Mouse (Mus musculus) hindbrain, embryonic 10.5 days (tissue): ENCODE results near the gene Ackr2. TPM values are rescaled to one million over a fixed set of nuclear protein-coding genes. Genes with fewer than 3 reads are reported as not detected.

Experiments
- DNase-seq: peaks from one replicate; pipeline ENCODE4 v3.0.0-alpha.2; 2017; ENCODE audit warnings: low spot score
- H3K27ac ChIP-seq: fragments of 300-500 bp; sonication (generic); 2 replicates; pipeline ENCODE4 v1.5.1; 2016; ENCODE audit warnings: mild to moderate bottlenecking, moderate library complexity
- H3K27me3 ChIP-seq: fragments of 300-500 bp; sonication (generic); 2 replicates; pipeline ENCODE4 v1.6.1; 2016; ENCODE audit warnings: mild to moderate bottlenecking; ENCODE audit not compliant: poor library complexity, insufficient read depth, severe bottlenecking
- H3K36me3 ChIP-seq: fragments of 300-500 bp; sonication (generic); 2 replicates; pipeline ENCODE4 v1.6.1; 2016; ENCODE audit warnings: mild to moderate bottlenecking, moderate library complexity
- H3K4me1 ChIP-seq: fragments of 300-500 bp; sonication (generic); replicated peaks from 2 replicates; pipeline ENCODE4 v1.6.1; 2016; ENCODE audit warnings: mild to moderate bottlenecking
- H3K4me3 ChIP-seq: fragments of 300-500 bp; sonication (generic); 2 replicates; pipeline ENCODE4 v1.5.1; 2016; ENCODE audit warnings: mild to moderate bottlenecking, moderate library complexity
- H3K9me3 ChIP-seq: fragments of 300-500 bp; sonication (generic); 2 replicates; pipeline ENCODE4 v1.6.1; 2016; ENCODE audit warnings: mild to moderate bottlenecking, moderate library complexity
- WGBS: fragments of 180-500 bp; shearing (Covaris S2); methylation state at CpG from one replicate; pipeline ENCODE4 v1.1.7; 2016; 5-methylcytosine and 5-hydroxymethylcytosine counted together
- polyA plus RNA-seq: library from polyadenylated mRNA; unstranded; fragments of >200 nt; fragmentation: Nextera tagmentation; extraction: Ambion mirVana; gene quantifications from 2 replicates; pipeline ENCODE4 v1.2.1, GENCODE M21; 2016

Ackr2 gene
- polyA plus RNA-seq, 1 experiment from 2014 or later, result 0.89 TPM

- no peaks in the 10 kb centered on the region for H3K36me3 ChIP-seq
- DNase-seq, result no peak
- 81% methylated on average over 6 of the region's 6 CpGs for whole genome bisulfite sequencing
- H3K4me3 ChIP-seq, result no peak overlapping the region
- no peaks in the 10 kb centered on the region for H3K27me3 ChIP-seq
- H3K9me3 ChIP-seq, result no peaks in the 10 kb centered on the region
- H3K27ac ChIP-seq, result no peak overlapping the region
- H3K4me1 ChIP-seq, result no peaks in the 10 kb centered on the region
Observed at GRCm38 (mm10) chr9:121909635-121910034, 11.5 kb downstream of the Ackr2 start.

DNA sequence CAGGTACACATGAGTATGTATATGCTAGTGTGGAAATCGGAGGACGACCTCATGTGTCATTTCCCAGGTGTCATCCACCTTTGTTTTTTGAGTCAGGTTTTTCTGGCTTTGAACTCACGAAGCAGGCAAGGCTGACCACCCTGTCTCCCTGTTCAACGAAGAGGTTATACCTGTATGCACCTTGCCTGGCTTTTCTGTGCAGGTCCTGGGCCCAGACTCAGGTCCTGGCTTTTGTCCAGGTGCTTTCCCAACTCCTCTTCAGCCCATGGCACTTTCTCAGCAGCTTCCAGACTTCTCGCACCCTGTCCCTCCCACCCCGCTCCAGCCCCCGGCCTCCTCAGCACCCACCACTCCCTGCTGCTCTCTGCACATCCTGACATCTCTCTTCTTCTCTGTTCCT lies 13.0 kb downstream of the Ackr2 start:
- Histone ChIP-seq H3K27me3 (no peaks in the 10 kb centered on the region), H3K4me1 (no peaks in the 10 kb centered on the region), H3K4me3 (no peak overlapping the region), H3K9me3 (no peaks in the 10 kb centered on the region), H3K27ac (no peak overlapping the region), H3K36me3 (no peaks in the 10 kb centered on the region)
- 89% methylated on average over 7 of the region's 7 CpGs for WGBS
- DNase-seq, result no peak

GRCm38 (mm10) chr9:121912786-121913185 lies 14.6 kb downstream of the Ackr2 start:
- Histone ChIP-seq H3K4me3 (no peak overlapping the region), H3K27ac (no peak overlapping the region), H3K27me3 (no peaks in the 10 kb centered on the region), H3K36me3 (no peaks in the 10 kb centered on the region), H3K9me3 (no peaks in the 10 kb centered on the region), H3K4me1 (0 out of 2 replicates have a peak, but pooled peaks cover under 1% of the 10 kb centered on the region)
- 86% methylated on average over 4 of the region's 4 CpGs for WGBS
- no peak for DNase-seq

- H3K4me1 ChIP-seq, result 0 out of 2 replicates have a peak, but pooled peaks cover 3% of the 10 kb centered on the region
- no peak for DNase-seq
- no peaks in the 10 kb centered on the region for H3K9me3 ChIP-seq
- no peak overlapping the region for H3K4me3 ChIP-seq
- no peak overlapping the region for H3K27ac ChIP-seq
- WGBS, result 88% methylated on average over 8 of the region's 8 CpGs
- H3K36me3 ChIP-seq, result no peaks in the 10 kb centered on the region
- H3K27me3 ChIP-seq, result no peaks in the 10 kb centered on the region
Observed at GRCm38 (mm10) chr9:121914226-121914757, 16.1 kb downstream of the Ackr2 start.

- no peak overlapping the region for H3K27ac ChIP-seq
- H3K27me3 ChIP-seq, result no peaks in the 10 kb centered on the region
- H3K4me1 ChIP-seq, result 0 out of 2 replicates have a peak, but pooled peaks cover 3% of the 10 kb centered on the region
- H3K36me3 ChIP-seq, result no peaks in the 10 kb centered on the region
- DNase-seq, result no peak
- 93% methylated on average over 10 of the region's 10 CpGs for WGBS
- no peak overlapping the region for H3K4me3 ChIP-seq
- H3K9me3 ChIP-seq, result no peaks in the 10 kb centered on the region
Observed at GRCm38 (mm10) chr9:121915056-121915455, 16.9 kb downstream of the Ackr2 start.

- Histone ChIP-seq H3K27ac (no peak within 1 kb of the TSS), H3K4me1 (0 out of 2 replicates have a peak, but pooled peaks cover 3% of the 10 kb centered on the region), H3K27me3 (no peaks in the 10 kb centered on the region), H3K36me3 (no peaks in the 10 kb centered on the region), H3K4me3 (no peak within 1 kb of the TSS), H3K9me3 (no peaks in the 10 kb centered on the region)
- WGBS, result 84% methylated on average over 8 of the region's 8 CpGs
- no peak for DNase-seq
Observed at GRCm38 (mm10) chr9:121916102-121916501, 17.9 kb downstream of the Ackr2 start, which contains the start of gene Cyp8b1. Gene Cyp8b1 (minus strand): TSS chr9:121916305.

GRCm38 (mm10) chr9:121919027-121919501 lies 20.9 kb downstream of the Ackr2 start:
- 85% methylated on average over 10 of the region's 10 CpGs for WGBS
- no peaks in the 10 kb centered on the region for H3K9me3 ChIP-seq
- H3K4me3 ChIP-seq, result no peak overlapping the region
- no peaks in the 10 kb centered on the region for H3K27me3 ChIP-seq
- H3K4me1 ChIP-seq, result 0 out of 2 replicates have a peak, but pooled peaks cover 3% of the 10 kb centered on the region
- H3K36me3 ChIP-seq, result no peaks in the 10 kb centered on the region
- no peak for DNase-seq
- no peak overlapping the region for H3K27ac ChIP-seq

DNA sequence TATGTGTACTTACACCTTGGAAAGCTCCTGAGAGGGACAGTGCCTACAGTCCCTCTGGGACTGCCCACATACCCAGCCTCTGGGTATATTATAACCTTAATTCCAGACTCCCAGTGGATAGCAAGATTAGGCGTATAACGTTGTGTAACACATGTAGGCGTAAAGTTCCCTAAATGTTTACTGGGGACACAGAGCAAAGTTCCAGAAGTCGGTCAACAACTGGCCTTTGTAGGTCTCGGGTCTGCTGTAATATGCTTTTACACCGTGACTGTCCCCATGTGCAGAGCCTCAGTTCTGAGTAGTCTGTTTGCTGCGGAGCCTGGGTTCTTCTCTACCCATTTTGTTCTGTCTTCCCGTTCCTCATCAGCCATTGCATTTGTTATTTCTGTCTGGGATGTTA lies 25.3 kb downstream of the Ackr2 start:
- 86% methylated on average over 8 of the region's 8 CpGs for WGBS
- Histone ChIP-seq H3K27me3 (no peaks in the 10 kb centered on the region), H3K9me3 (no peaks in the 10 kb centered on the region), H3K27ac (no peak overlapping the region), H3K4me1 (0 out of 2 replicates have a peak, but pooled peaks cover 7% of the 10 kb centered on the region), H3K4me3 (no peak overlapping the region), H3K36me3 (no peaks in the 10 kb centered on the region)
- DNase-seq, result no peak

DNA sequence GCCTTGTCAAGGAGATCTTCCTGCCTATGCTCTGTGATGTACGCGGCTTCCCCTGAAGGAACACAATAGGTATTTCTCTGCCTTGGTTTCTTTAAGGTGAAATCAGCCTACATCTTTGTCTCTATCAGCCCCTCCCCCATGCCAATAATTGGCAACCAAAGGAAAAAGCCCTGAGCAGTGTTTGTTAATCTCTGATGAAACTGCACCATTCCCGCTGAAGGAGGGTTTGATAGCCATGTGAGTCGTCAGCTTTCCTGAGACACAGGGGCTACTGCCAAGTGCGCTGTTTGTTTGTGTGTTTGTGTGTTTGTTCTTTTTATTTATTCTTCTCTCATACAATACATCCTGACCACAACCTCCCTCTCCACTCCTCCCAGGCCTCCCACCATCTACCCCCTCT lies 25.8 kb downstream of the Ackr2 start:
- 87% methylated on average over 5 of the region's 5 CpGs for WGBS
- H3K9me3 ChIP-seq, result no peaks in the 10 kb centered on the region
- H3K4me3 ChIP-seq, result no peak overlapping the region
- no peaks in the 10 kb centered on the region for H3K36me3 ChIP-seq
- H3K27me3 ChIP-seq, result no peaks in the 10 kb centered on the region
- DNase-seq, result no peak
- H3K27ac ChIP-seq, result no peak overlapping the region
- H3K4me1 ChIP-seq, result 0 out of 2 replicates have a peak, but pooled peaks cover 7% of the 10 kb centered on the region

GRCm38 (mm10) chr9:121924901-121925560 lies 26.9 kb downstream of the Ackr2 start:
- no peak for DNase-seq
- WGBS, result 90% methylated on average over 9 of the region's 9 CpGs
- H3K27me3 ChIP-seq, result no peaks in the 10 kb centered on the region
- H3K27ac ChIP-seq, result no peak overlapping the region
- H3K4me1 ChIP-seq, result 0 out of 2 replicates have a peak, but pooled peaks cover 7% of the 10 kb centered on the region
- no peaks in the 10 kb centered on the region for H3K36me3 ChIP-seq
- H3K9me3 ChIP-seq, result no peaks in the 10 kb centered on the region
- no peak overlapping the region for H3K4me3 ChIP-seq

DNA sequence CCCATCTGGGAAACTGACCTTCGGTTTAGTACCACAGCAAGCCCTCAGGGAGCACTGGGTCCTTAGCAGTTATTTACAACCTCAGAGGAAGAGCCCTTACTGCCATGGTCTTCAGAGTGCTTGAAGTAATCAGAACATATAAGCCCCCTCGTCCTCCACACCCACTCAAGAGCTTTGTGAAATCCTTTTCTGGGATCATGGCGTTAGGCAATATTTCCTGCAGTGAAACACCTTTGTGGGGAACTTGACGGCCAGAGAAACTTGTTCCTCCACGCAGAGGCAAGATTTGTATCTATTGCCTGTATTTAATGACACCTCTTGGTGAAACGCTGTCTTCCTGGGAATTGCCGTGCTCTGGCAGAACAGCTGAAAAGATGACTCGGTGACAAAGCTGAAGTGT lies 27.8 kb downstream of the Ackr2 start:
- H3K4me3 ChIP-seq, result no peak overlapping the region
- WGBS, result 85% methylated on average over 8 of the region's 8 CpGs
- no peaks in the 10 kb centered on the region for H3K9me3 ChIP-seq
- H3K36me3 ChIP-seq, result no peaks in the 10 kb centered on the region
- DNase-seq, result no peak
- H3K4me1 ChIP-seq, result 0 out of 2 replicates have a peak, but pooled peaks cover 7% of the 10 kb centered on the region
- H3K27me3 ChIP-seq, result no peaks in the 10 kb centered on the region
- H3K27ac ChIP-seq, result no peak overlapping the region

- Histone ChIP-seq H3K27ac (no peak overlapping the region), H3K27me3 (no peaks in the 10 kb centered on the region), H3K9me3 (no peaks in the 10 kb centered on the region), H3K4me1 (0 out of 2 replicates have a peak, but pooled peaks cover 7% of the 10 kb centered on the region), H3K36me3 (no peaks in the 10 kb centered on the region), H3K4me3 (no peak overlapping the region)
- 66% methylated on average over 11 of the region's 11 CpGs for WGBS
- DNase-seq, result no peak
Observed at GRCm38 (mm10) chr9:121926634-121927405, 28.7 kb downstream of the Ackr2 start.

GRCm38 (mm10) chr9:121927721-121928120 lies 29.6 kb downstream of the Ackr2 start:
- Histone ChIP-seq H3K27ac (no peak overlapping the region), H3K4me1 (0 out of 2 replicates have a peak, but pooled peaks cover 7% of the 10 kb centered on the region), H3K36me3 (no peaks in the 10 kb centered on the region), H3K4me3 (no peak overlapping the region), H3K9me3 (no peaks in the 10 kb centered on the region), H3K27me3 (no peaks in the 10 kb centered on the region)
- WGBS, result 81% methylated on average over 7 of the region's 7 CpGs
- DNase-seq, result no peak
